Mouse (Mus musculus): ENCODE measurements around the gene Ddx39. TPM values are rescaled to one million over a fixed set of nuclear protein-coding genes. Genes with fewer than 3 reads are reported as not detected.

Gene Ddx39
- total RNA-seq, 1 experiment from 2014 or later = 25.7 TPM

- DNase-seq = peak; percentile 89
Measured at GRCm38 (mm10) chr8:83698661-83699453, 16.1 kb upstream of the Ddx39 start, which contains the start of gene Pkn1. Pkn1 (minus strand) TSS chr8:83699179.

- DNase-seq = no peak
Measured at GRCm38 (mm10) chr8:83699566-83699965, 15.4 kb upstream of the Ddx39 start.

GRCm38 (mm10) chr8:83700423-83701085 lies 14.4 kb upstream of the Ddx39 start:
- DNase-seq = no peak

- DNase-seq = no peak
Measured at GRCm38 (mm10) chr8:83703426-83703825, 11.6 kb upstream of the Ddx39 start.

GRCm38 (mm10) chr8:83706411-83706810 lies 8.6 kb upstream of the Ddx39 start:
- DNase-seq = no peak

GRCm38 (mm10) chr8:83707554-83707953 lies 7.4 kb upstream of the Ddx39 start:
- no peak for DNase-seq

GRCm38 (mm10) chr8:83714676-83715030 lies 324 bp upstream of the Ddx39 start:
- DNase-seq = no peak

- DNase-seq = no peak
Measured at GRCm38 (mm10) chr8:83715771-83716170, 794 bp downstream of the Ddx39 start.

GRCm38 (mm10) chr8:83716563-83716962 lies 1.6 kb downstream of the Ddx39 start:
- DNase-seq = no peak

- DNase-seq = no peak
Measured at GRCm38 (mm10) chr8:83719048-83719447, 4.1 kb downstream of the Ddx39 start.

- DNase-seq = no peak
Measured at GRCm38 (mm10) chr8:83719693-83720092, 4.7 kb downstream of the Ddx39 start.

GRCm38 (mm10) chr8:83721405-83722025 lies 6.5 kb downstream of the Ddx39 start:
- DNase-seq = peak; percentile 67

- no peak for DNase-seq
Measured at GRCm38 (mm10) chr8:83722631-83723030, 7.7 kb downstream of the Ddx39 start.

- DNase-seq = no peak
Measured at GRCm38 (mm10) chr8:83723447-83724083, 8.6 kb downstream of the Ddx39 start.

GRCm38 (mm10) chr8:83724697-83725482 lies 9.9 kb downstream of the Ddx39 start:
- DNase-seq = peak; percentile 90

- DNase-seq = no peak
Measured at GRCm38 (mm10) chr8:83725521-83726102, 10.6 kb downstream of the Ddx39 start.

GRCm38 (mm10) chr8:83729009-83729807 lies 14.2 kb downstream of the Ddx39 start:
- DNase-seq = no peak

- DNase-seq = no peak
Measured at GRCm38 (mm10) chr8:83731906-83732305, 16.9 kb downstream of the Ddx39 start.

- DNase-seq = no peak
Measured at GRCm38 (mm10) chr8:83732919-83733318, 17.9 kb downstream of the Ddx39 start.

- DNase-seq = no peak
Measured at GRCm38 (mm10) chr8:83736681-83737080, 21.7 kb downstream of the Ddx39 start.

GRCm38 (mm10) chr8:83737346-83737745 lies 22.4 kb downstream of the Ddx39 start:
- DNase-seq = no peak

All from adrenal gland, postnatal 25 days (tissue).